Mouse (Mus musculus) gastrocnemius, postnatal 14 days (tissue): ENCODE measurements at regions not wholly inside any gene's neighbourhood (a gene's known extent, or its start where the extent isn't known, plus 50 kb on each side); places are given as distances from the start of the nearest gene placed in this dataset.

Experiments used
- DNase-seq: peaks from one replicate; pipeline ENCODE4 v3.0.0; 2021; ENCODE audit warnings: mixed read lengths
- intact Hi-C: fragments of 180-260 bp; cut with DNase I; formaldehyde crosslinking; loops from one replicate; pipeline ENCODE4 v1.15.1; 2025; ENCODE audit warnings: low total_unique reads

DNA sequence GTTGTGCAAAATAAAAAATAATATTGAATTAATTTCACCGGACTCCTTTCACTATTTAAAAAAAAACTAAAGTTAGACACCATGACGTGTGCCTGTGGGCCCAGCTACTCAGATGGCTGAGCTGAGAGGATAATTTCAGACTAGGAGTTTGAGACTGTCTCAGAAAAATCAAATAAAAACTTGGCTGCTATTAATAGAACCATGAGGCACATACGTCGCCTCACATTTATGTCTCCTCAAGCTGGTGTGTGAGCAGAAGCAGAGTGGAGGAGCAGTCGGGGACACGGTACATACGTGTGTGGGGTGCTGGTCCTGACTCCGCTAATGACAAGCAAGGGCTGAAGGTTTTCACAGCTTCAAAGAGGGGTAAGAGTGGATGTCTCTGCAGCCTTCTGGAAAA, 52.8 kb upstream of the Dmrtb1 start:
- intact Hi-C loops: no loop called here
- no peak for DNase-seq

DNA sequence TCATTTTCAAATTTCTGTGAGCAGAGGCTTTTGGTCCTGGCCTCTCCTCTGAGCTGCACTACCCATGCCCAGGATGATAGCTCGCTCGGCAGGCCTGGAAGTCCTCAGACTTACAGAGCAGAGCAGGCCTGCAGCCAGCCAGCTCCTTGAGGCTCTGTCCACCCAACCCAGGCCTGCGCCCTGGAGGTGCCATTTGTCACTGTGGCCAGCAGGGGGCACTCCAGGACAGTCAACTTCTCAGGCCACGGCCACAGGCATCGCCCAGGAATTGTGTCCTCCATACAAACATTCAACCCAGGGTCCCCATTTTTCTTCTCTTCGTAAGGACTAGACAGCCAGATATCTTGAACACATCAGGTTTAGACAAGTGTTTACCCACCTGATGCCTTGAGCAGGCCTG, 53.9 kb upstream of the Dmrtb1 start:
- peak; percentile 80 for DNase-seq
- intact Hi-C loops: loop anchor here (2.0 kb wide), 1 partner anchor 109 kb away; no protein-coding TSS in a partner anchor

DNA sequence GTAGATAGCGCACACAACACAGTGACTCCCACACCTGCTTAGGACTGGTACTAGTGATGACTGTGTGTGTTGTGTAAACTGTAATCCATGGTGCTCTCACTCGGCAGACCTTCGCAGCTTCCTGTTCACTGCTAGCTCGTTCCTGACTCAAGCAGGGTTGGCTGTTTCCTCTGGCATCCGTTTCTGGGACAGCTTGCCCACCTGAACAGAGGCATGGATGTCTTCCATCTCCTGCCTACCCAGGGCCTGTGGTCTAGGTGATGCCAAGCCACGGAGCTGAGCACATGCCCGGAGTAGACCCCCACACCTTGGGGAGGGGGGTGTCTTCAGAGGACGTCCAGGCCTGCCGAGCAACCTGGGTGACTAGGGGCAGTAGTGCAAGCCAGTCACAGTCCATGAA, 54.7 kb upstream of the Dmrtb1 start:
- no peak for DNase-seq
- intact Hi-C loops: loop anchor here (2.0 kb wide), 1 partner anchor 108 kb away; no protein-coding TSS in a partner anchor

DNA sequence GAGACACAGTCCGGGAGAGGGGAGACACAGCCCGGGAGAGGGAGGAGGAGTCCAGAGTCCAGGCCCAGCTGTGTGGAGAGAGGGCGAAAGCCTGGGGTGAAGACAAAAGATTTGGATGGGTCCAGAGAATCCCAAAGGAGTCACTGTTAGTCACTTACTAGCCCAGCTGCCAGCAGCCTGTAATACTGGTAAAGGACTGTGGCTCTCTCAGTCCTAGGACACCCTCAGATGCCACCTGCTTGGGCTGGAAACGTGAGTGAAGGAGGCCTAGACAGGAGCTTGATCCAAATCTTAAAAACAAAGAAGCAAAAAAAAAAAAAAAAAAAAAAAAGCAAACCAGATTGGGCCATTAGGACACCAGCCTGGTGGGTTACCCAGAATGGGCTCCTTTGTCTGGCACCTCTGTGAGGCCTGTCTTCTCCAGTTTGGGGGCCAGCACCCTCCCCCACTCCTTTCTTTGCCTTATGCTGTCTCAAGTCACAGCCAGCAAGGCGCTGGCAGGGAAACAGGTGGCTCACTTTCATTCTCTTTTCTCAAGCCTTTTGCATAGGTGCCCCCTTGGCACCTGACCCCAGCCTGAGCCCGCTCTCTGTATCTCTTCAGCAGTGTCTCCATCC, 55.9 kb upstream of the Dmrtb1 start:
- DNase-seq: no peak
- intact Hi-C loops: loop anchor here (2.0 kb wide), 1 partner anchor 107 kb away; no protein-coding TSS in a partner anchor

DNA sequence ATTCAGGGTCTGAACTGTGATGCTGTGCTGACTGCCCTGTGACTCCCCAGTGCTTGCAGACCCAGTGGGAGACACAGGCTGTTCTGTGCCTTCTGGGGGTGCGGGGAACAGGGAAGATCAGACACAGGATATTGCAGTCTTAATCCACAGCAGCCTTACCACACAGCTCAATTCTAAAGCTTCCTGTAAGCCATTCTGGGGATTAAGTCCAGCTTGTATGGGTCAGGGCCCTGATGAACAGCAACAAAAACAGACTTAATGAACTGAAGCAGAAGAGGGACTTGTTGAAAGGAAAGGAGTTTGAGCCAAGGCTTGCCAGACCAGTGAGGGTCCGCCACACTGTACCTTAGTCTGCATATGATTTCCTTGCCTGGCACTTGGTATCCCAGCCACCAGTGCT, 58.4 kb upstream of the Lrp8 start:
- intact Hi-C loops: no loop called here
- DNase-seq: no peak

DNA sequence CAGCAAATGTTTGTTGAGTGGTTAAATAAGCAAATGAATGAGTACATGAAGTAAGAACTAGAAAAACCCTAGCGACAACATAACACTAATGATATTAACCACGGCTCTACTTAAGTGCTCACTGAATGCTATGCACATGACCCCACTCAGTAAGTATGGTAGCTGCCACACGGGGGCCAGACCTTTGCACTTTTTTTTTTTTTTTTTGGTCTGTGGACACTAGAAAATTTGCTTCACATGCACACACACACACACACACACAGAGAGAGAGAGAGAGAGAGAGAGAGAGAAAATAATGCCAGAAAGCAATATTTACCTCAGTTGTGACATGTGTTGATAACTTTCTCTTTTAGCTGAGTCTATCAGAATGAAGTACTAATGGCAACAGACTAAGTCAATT, 55.7 kb upstream of the Lrp8 start:
- no peak for DNase-seq
- intact Hi-C loops: no loop called here

DNA sequence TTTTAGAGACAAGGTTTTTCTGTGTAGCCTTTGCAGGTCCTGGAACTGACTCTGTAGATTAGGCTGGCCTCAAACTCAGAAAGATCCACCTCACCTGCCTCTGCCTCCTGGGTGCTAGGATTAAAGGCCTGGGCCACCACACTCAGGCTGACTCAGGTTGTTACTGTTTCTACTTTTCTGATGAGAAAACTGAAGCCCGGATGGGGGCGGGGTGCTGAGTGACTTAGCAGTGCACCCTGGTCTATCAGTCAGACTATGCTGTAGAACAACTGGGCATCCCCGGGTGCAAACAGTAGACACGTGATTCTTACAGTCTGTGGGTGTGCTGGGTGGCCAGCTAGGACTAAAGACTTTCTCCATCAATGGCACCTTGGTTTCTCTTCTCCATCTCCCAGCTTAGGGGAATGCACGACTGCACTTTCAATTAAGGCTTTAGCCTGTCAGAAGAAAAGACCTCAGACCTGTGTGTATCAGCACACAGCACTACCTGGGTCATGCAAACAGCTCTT, 55.1 kb upstream of the Lrp8 start:
- intact Hi-C loops: no loop called here
- DNase-seq: no peak

DNA sequence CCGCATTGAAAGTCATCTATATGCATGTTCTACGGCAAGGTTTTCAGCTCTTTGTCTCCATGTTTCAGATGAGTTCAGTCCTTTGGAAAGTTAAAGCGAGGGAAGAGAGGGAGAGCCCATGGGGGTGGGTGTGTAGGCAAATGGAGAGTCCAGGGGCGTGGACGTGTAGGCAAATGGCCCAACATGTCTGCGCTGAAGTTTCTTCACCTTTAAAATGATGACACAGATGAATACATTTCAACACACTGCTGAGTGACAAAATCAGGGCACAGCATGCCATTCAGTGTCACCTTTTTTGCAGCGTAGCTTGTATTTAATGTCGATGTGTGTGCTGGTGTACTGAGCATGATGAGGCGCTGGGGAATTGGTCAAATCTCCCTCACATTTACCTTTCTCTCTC, 54.6 kb upstream of the Lrp8 start:
- DNase-seq: no peak
- intact Hi-C loops: no loop called here

DNA sequence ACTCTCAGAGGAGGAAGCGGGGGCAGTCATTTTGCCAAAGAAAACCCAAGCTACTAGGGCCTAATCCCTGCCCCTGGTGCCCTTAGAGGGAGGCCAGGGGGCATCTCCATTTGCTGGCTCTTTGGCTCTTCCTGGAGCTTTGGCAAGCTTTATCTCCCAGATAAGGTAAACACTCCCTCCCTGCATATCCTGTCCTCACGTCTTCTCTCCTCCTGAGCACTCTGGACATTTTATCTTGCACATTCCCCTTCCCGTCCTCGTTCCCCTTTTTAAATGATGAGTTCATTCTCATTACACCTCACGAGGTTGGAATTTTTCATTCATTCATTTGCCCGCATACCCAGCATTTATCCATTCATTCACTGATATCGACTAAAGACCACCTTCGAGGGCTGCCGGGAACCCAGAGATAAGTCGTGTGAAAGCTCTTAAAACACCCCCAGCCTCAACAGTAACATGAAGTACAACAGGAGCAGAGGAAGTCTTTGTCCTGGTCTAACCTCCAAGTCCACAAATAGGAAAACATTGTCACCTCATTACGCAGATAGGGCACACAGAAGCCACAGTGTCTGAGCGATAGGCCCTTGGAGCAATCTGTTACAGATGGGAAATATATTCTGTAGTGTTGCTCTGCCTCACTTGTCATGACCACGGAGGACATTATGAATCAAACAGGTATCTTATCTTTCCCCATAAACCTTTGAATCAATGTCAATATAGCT, 54.0 kb upstream of the Lrp8 start:
- DNase-seq: no peak
- intact Hi-C loops: no loop called here

DNA sequence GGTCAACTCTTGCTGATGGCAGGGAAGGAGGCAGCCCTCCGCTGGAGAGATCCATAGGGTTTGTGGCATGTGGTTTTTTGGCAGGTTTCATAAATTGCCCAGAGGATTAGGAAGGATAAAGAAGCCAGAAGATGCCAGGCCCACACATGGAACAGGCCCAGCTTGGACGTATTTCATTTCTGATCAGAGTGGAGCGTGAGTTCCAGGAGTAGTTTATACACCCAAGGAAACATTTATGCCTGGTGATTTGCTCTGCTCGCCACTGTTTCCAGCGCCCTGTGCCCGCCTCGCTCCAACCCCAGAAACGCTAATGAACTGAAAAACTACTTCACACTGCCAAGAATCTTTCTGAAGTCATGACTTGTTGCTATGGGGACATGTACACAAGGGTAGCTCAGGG, 53.0 kb upstream of the Lrp8 start:
- DNase-seq: no peak
- intact Hi-C loops: no loop called here

DNA sequence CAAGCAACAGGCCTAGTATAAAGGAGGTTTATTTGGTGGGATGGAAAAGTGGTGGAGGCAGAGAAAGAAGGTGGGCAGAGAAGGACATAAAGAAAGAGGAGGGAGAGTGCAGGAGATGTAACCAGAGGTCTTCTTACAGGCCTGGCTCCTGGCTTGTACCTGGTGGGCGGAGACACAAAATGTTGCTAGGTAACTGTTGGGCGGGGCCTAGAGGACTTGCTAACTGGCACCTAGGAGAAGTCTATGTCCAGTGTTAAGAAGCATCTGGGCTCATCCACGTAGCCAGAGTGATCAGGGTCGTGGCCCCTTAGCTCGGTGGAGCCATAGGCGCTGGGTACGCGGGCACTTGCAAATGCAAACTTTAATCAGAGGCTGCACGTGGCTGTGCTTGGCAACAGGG, 52.0 kb upstream of the Lrp8 start:
- intact Hi-C loops: no loop called here
- no peak for DNase-seq
